Mouse (Mus musculus): ENCODE results near the gene Hpn. TPM values are rescaled to one million over a fixed set of nuclear protein-coding genes. Genes with fewer than 3 reads are reported as not detected.
A peak's percentile ranks its signal among the peaks of the same experiment; 100 is the strongest.

The Hpn gene
- polyA plus RNA-seq, 1 experiment, result not detected

- H3K4me3 ChIP-seq (ENCODE audit: insufficient read depth, low read depth, low read length), result no peak overlapping the region
- no peak for TF ChIP-seq CTCF (IDR thresholded peaks at IDR 0.05; ENCODE audit: insufficient read depth, low read depth, low read length)
- 0 out of 2 replicates have a peak, but pooled peaks have one; percentile 13 for TF ChIP-seq POLR2A (IDR thresholded peaks at IDR 0.05; ENCODE audit: insufficient read depth, low read depth, low read length)
- WGBS, result 90% methylated on average over 7 of the region's 7 CpGs
- peaks cover 9% of the 10 kb centered on the region for H3K4me1 ChIP-seq (ENCODE audit: control insufficient read depth, insufficient read depth, low read length)
- no peak overlapping the region for H3K27ac ChIP-seq (ENCODE audit: insufficient read depth, low read depth, low read length)
Measured at GRCm38 (mm10) chr7:31130197-31130596, 15.1 kb upstream of the Hpn start.

DNA sequence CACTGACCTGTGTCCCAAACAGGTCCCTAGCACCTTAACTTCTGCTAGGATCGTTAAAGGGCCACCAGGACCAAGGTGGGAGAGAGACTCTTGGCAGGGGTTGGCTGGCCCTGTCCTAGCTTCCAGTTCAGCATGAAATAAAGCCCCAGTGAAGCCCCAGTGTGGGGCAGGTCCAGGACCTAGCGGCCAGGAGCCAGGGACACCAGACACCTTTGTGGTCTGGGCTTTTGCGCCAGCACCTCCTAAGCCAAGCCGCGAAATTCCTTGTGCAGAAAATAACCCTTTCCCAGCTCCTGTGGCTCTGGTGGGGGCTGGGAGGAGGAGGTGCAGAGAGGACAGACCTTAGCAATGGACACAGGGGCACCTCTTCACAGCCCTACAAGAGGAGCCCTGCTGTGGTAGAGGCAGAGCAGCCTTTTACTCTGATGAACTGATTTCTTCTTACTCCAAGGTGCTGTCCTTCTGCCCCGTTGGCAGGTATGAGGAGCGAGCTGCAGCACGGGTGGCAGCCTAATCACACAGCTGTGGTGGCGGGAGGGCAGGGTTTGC is 13.1 kb upstream of the Hpn start:
- 74% methylated on average over 9 of the region's 9 CpGs for WGBS
- TF ChIP-seq CTCF (IDR thresholded peaks at IDR 0.05; ENCODE audit: insufficient read depth, low read depth, low read length), result no peak
- TF ChIP-seq POLR2A (IDR thresholded peaks at IDR 0.05; ENCODE audit: insufficient read depth, low read depth, low read length), result no peak
- H3K27ac ChIP-seq (ENCODE audit: insufficient read depth, low read depth, low read length), result 0 out of 2 replicates have a peak overlapping the region, but pooled peaks have one; percentile 5

GRCm38 (mm10) chr7:31126851-31127724 is 12.0 kb upstream of the Hpn start, which contains the start of gene Scn1b:
Scn1b (minus strand) TSS chr7:31127003.
- Histone ChIP-seq H3K4me3 (ENCODE audit: insufficient read depth, low read depth, low read length) (peak within 1 kb of the TSS; percentile 85), H3K4me1 (ENCODE audit: control insufficient read depth, insufficient read depth, low read length) (peaks cover 14% of the 10 kb centered on the region), H3K27ac (ENCODE audit: insufficient read depth, low read depth, low read length) (peak within 1 kb of the TSS; percentile 72)
- no peak; the same call in none of the 2 replicates for TF ChIP-seq POLR2A (IDR thresholded peaks at IDR 0.05; ENCODE audit: insufficient read depth, low read depth, low read length)
- no peak for TF ChIP-seq CTCF (IDR thresholded peaks at IDR 0.05; ENCODE audit: insufficient read depth, low read depth, low read length)
- WGBS, result 2% methylated on average over 57 of the region's 60 CpGs

More for the DNA sequence above, 13.1 kb upstream of the Hpn start:
- Histone ChIP-seq H3K4me1 (ENCODE audit: control insufficient read depth, insufficient read depth, low read length) (peaks cover 14% of the 10 kb centered on the region), H3K4me3 (ENCODE audit: insufficient read depth, low read depth, low read length) (no peak overlapping the region)

- Histone ChIP-seq H3K4me3 (ENCODE audit: insufficient read depth, low read depth, low read length) (peak overlapping the region; percentile 85), H3K27ac (ENCODE audit: insufficient read depth, low read depth, low read length) (peak overlapping the region; percentile 19), H3K4me1 (ENCODE audit: control insufficient read depth, insufficient read depth, low read length) (peaks cover 14% of the 10 kb centered on the region)
- no peak; the same call in 1 of the 2 replicates for TF ChIP-seq POLR2A (IDR thresholded peaks at IDR 0.05; ENCODE audit: insufficient read depth, low read depth, low read length)
- TF ChIP-seq CTCF (IDR thresholded peaks at IDR 0.05; ENCODE audit: insufficient read depth, low read depth, low read length), result no peak
- WGBS, result 2% methylated on average over 53 of the region's 53 CpGs
Measured at GRCm38 (mm10) chr7:31126211-31126751, 11.2 kb upstream of the Hpn start.

GRCm38 (mm10) chr7:31125116-31125515 is 10.0 kb upstream of the Hpn start:
- H3K4me3 ChIP-seq (ENCODE audit: insufficient read depth, low read depth, low read length), result peak overlapping the region; percentile 6; the same call in 1 of the 2 replicates
- H3K27ac ChIP-seq (ENCODE audit: insufficient read depth, low read depth, low read length), result no peak overlapping the region
- WGBS, result 85% methylated on average over 13 of the region's 13 CpGs
- H3K4me1 ChIP-seq (ENCODE audit: control insufficient read depth, insufficient read depth, low read length), result peaks cover 14% of the 10 kb centered on the region
- TF ChIP-seq CTCF (IDR thresholded peaks at IDR 0.05; ENCODE audit: insufficient read depth, low read depth, low read length) (no peak), POLR2A (IDR thresholded peaks at IDR 0.05; ENCODE audit: insufficient read depth, low read depth, low read length) (no peak)

GRCm38 (mm10) chr7:31124381-31124780 is 9.3 kb upstream of the Hpn start:
- no peak overlapping the region for H3K4me3 ChIP-seq (ENCODE audit: insufficient read depth, low read depth, low read length)

DNA sequence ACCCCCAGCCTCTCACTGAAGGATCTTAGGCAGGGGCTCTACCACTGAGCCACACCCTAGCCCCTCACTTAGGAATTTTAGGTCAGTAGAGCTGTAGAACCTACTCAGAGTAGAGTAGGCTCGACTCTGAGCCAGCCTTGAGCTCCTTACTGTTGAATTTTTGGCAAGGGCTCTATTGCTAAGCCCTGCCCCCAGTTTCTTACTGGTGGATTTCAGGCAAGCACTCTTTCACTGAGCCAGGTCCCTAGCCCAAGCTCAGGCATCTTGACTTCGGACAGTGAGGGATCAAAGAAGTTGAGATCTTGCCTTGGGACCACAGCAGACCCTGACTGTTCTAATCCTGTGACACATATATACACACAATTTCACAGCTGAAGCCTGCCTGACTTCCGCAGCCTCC is 8.6 kb upstream of the Hpn start:
- H3K27ac ChIP-seq (ENCODE audit: insufficient read depth, low read depth, low read length), result no peak overlapping the region
- TF ChIP-seq POLR2A (IDR thresholded peaks at IDR 0.05; ENCODE audit: insufficient read depth, low read depth, low read length), result no peak
- TF ChIP-seq CTCF (IDR thresholded peaks at IDR 0.05; ENCODE audit: insufficient read depth, low read depth, low read length), result no peak
- H3K4me1 ChIP-seq (ENCODE audit: control insufficient read depth, insufficient read depth, low read length), result peaks cover 14% of the 10 kb centered on the region
- 82% methylated on average over 3 of the region's 3 CpGs for whole genome bisulfite sequencing
- no peak overlapping the region for H3K4me3 ChIP-seq (ENCODE audit: insufficient read depth, low read depth, low read length)

More at GRCm38 (mm10) chr7:31124381-31124780, 9.3 kb upstream of the Hpn start:
- Histone ChIP-seq H3K4me1 (ENCODE audit: control insufficient read depth, insufficient read depth, low read length) (peaks cover 14% of the 10 kb centered on the region), H3K27ac (ENCODE audit: insufficient read depth, low read depth, low read length) (no peak overlapping the region)
- 87% methylated on average over 5 of the region's 5 CpGs for WGBS
- no peak for TF ChIP-seq CTCF (IDR thresholded peaks at IDR 0.05; ENCODE audit: insufficient read depth, low read depth, low read length)
- no peak for TF ChIP-seq POLR2A (IDR thresholded peaks at IDR 0.05; ENCODE audit: insufficient read depth, low read depth, low read length)

DNA sequence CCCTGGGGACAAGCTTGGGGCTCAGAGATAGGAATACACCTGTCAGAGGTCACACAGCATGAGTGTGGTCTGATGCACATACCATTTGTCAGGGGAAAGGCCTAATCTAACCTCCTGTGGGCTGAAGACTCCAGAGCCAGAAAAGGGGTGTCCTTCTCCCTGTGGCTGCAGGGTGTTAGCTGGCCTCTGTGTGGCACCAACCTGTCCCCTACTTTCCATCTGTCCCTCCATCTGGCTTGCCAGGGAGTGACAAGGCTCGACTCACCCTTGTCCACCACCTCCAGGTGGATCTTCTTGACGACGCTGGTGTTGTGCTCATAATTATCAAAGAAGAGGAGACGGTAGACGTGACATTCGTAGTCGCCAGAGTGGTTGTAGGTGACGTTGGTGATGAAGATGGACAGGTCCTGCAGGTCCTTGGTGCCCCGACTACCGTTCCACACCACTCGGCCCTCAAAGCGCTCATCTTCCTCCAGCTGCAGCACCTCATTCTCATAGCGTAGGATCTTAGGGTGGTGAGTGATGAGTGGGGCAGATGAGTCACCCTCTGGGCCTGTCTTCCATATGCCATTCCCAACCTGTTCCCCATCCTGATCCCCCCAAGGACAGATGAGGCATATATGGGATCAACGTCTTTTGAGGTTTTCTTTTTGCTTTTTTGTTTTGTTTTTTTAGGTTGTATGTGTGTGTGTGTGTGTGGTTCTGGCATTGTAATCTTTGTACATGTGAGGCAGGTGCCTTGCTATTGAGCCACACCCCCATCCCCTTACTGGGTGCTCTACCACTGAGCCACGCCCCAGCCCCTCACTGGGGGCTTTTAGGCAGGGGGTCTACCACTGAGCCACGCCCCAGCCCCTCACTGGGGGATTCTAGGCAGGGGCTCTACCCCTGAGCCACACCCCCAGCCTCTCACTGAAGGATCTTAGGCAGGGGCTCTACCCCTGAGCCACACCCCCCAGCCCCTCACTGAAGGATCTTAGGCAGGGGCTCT is 7.8 kb upstream of the Hpn start:
- Histone ChIP-seq H3K4me3 (ENCODE audit: insufficient read depth, low read depth, low read length) (no peak overlapping the region), H3K27ac (ENCODE audit: insufficient read depth, low read depth, low read length) (no peak overlapping the region), H3K4me1 (ENCODE audit: control insufficient read depth, insufficient read depth, low read length) (peaks cover 18% of the 10 kb centered on the region)
- TF ChIP-seq CTCF (IDR thresholded peaks at IDR 0.05; ENCODE audit: insufficient read depth, low read depth, low read length), result no peak
- WGBS, result 92% methylated on average over 16 of the region's 16 CpGs
